Mouse (Mus musculus) stomach, embryonic 16.5 days (tissue): ENCODE results near the gene Shh. TPM values are rescaled to one million over a fixed set of nuclear protein-coding genes. Genes with fewer than 3 reads are reported as not detected.

ENCODE experiments used
- ATAC-seq: fragments of 200-750 bp; cut with Nextera tagmentation; 2 replicates; pipeline ENCODE4 v1.8.0; 2017; ENCODE audit warnings: moderate number of reproducible peaks, moderate TSS enrichment; ENCODE audit not compliant: insufficient read depth, low FRiP score
- H3K27ac ChIP-seq: fragments of 300-500 bp; sonication (generic); 2 replicates; pipeline ENCODE4 v1.5.1; 2014; ENCODE audit warnings: low read length
- H3K27me3 ChIP-seq: fragments of 300-500 bp; sonication (generic); 2 replicates; pipeline ENCODE4 v1.6.1; 2014; ENCODE audit warnings: low read length, control low read depth, mixed read lengths; ENCODE audit not compliant: control insufficient read depth, insufficient read depth
- H3K36me3 ChIP-seq: fragments of 300-500 bp; sonication (generic); 2 replicates; pipeline ENCODE4 v1.6.1; 2014; ENCODE audit warnings: low read length; ENCODE audit not compliant: control insufficient read depth, insufficient read depth
- H3K4me1 ChIP-seq: fragments of 300-500 bp; sonication (generic); 2 replicates; pipeline ENCODE4 v1.6.1; 2014; ENCODE audit warnings: low read length, control low read depth, mixed read lengths; ENCODE audit not compliant: control insufficient read depth, insufficient read depth
- H3K4me2 ChIP-seq: fragments of 300-500 bp; sonication (generic); 2 replicates; pipeline ENCODE4 v1.6.1; 2014; ENCODE audit warnings: low read depth, low read length, mixed read lengths
- H3K4me3 ChIP-seq: fragments of 300-500 bp; sonication (generic); replicated peaks from 2 replicates; pipeline ENCODE4 v1.5.1; 2014; ENCODE audit warnings: mild to moderate bottlenecking, low read length
- H3K9ac ChIP-seq: fragments of 300-500 bp; sonication (generic); 2 replicates; pipeline ENCODE4 v1.6.1; 2014; ENCODE audit warnings: low read length
- H3K9me3 ChIP-seq: fragments of 300-500 bp; sonication (generic); replicated peaks from 2 replicates; pipeline ENCODE4 v1.6.1; 2016; ENCODE audit warnings: low read length, control low read depth; ENCODE audit not compliant: control insufficient read depth
- WGBS: fragments of 180-500 bp; shearing (Covaris S2); extraction: QIAGEN DNeasy Blood & Tissue Kit; methylation state at CpG from one replicate; pipeline ENCODE4 v1.1.7; 2014; 5-methylcytosine and 5-hydroxymethylcytosine counted together
- polyA plus RNA-seq: library from polyadenylated mRNA; unstranded; fragments of >200 nt; fragmentation: Nextera tagmentation; extraction: Ambion mirVana; gene quantifications from 2 replicates; pipeline ENCODE4 v1.2.1, GENCODE M21; 2015

Gene Shh
- 3.4 and 4.1 TPM in 2 replicates for polyA plus RNA-seq

DNA sequence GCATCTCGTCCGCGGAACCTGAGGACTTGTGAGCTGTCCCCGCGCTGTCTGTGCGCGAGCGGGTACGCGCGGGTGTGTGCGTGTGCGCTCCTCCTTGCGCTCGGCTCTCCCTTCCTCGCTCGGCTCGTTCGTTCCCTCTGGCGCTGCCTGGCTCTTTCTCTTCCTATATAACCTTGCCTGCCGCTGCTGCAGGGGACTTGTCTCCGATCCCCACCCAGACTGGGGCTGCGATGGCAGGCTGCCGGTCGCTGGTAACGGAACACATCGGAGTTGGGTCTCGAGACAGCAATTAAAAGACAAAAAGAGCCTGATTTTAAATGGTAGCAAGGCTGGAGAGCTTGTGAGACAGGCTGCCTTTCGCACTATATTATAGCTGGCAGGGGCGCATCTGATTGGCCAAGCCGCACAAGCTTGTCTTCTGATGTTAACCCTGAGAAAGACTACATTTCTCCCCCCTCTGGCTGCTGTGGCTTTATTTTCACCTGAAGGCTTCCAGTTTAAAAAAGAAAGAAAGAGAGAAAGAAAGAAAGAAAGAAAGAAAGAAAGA, at the start of gene Shh:
TSS of gene Shh (minus strand) at position 497 of the 547 bp plus-strand sequence.
- Histone ChIP-seq H3K36me3 (no peaks in the 10 kb centered on the region), H3K27ac (peak within 1 kb of the TSS; percentile 88), H3K4me3 (peak within 1 kb of the TSS; percentile 57), H3K4me2 (peak within 1 kb of the TSS; percentile 66), H3K9ac (peak within 1 kb of the TSS; percentile 77), H3K27me3 (peaks cover 65% of the 10 kb centered on the region), H3K9me3 (no peaks in the 10 kb centered on the region), H3K4me1 (peaks cover 5% of the 10 kb centered on the region)
- ATAC-seq, result no peak
- WGBS, result under 1% methylated on average over 31 of the region's 31 CpGs

- no peaks in the 10 kb centered on the region for H3K9me3 ChIP-seq
- 0 out of 2 replicates have a peak, but pooled peaks cover 11% of the 10 kb centered on the region for H3K4me1 ChIP-seq
- WGBS, result 35% methylated on average over 4 of the region's 4 CpGs
- peak overlapping the region; percentile 86 for H3K27ac ChIP-seq
- H3K27me3 ChIP-seq, result no peaks in the 10 kb centered on the region
- no peak overlapping the region; the same call in 1 of the 2 replicates for H3K4me3 ChIP-seq
- peak; percentile 95 for ATAC-seq
- peak overlapping the region; percentile 56; the same call in 1 of the 2 replicates for H3K9ac ChIP-seq
- H3K4me2 ChIP-seq, result peak overlapping the region; percentile 39; the same call in 1 of the 2 replicates
- H3K36me3 ChIP-seq, result no peaks in the 10 kb centered on the region
Measured at GRCm38 (mm10) chr5:28500792-28501439, 33.9 kb upstream of the Shh start.

GRCm38 (mm10) chr5:28498846-28499245, 31.8 kb upstream of the Shh start:
- Histone ChIP-seq H3K4me2 (no peak overlapping the region), H3K4me3 (no peak overlapping the region), H3K9ac (no peak overlapping the region), H3K27me3 (no peaks in the 10 kb centered on the region), H3K4me1 (0 out of 2 replicates have a peak, but pooled peaks cover 17% of the 10 kb centered on the region), H3K36me3 (no peaks in the 10 kb centered on the region), H3K9me3 (no peaks in the 10 kb centered on the region), H3K27ac (no peak overlapping the region)
- 88% methylated on average over 4 of the region's 4 CpGs for WGBS
- no peak for ATAC-seq

GRCm38 (mm10) chr5:28495712-28496650, 28.9 kb upstream of the Shh start:
- 63% methylated on average over 3 of the region's 3 CpGs for WGBS
- Histone ChIP-seq H3K4me3 (no peak overlapping the region), H3K9ac (peak overlapping the region; percentile 19; the same call in 1 of the 2 replicates), H3K4me2 (no peak overlapping the region), H3K27ac (peak overlapping the region; percentile 92), H3K9me3 (no peaks in the 10 kb centered on the region), H3K4me1 (0 out of 2 replicates have a peak, but pooled peaks cover 17% of the 10 kb centered on the region), H3K27me3 (no peaks in the 10 kb centered on the region), H3K36me3 (no peaks in the 10 kb centered on the region)
- peak; percentile 81 for ATAC-seq

- H3K9me3 ChIP-seq, result no peaks in the 10 kb centered on the region
- no peak for ATAC-seq
- H3K9ac ChIP-seq, result no peak overlapping the region
- no peaks in the 10 kb centered on the region for H3K36me3 ChIP-seq
- no peak overlapping the region for H3K4me2 ChIP-seq
- WGBS, result 60% methylated on average over 3 of the region's 3 CpGs
- H3K27me3 ChIP-seq, result no peaks in the 10 kb centered on the region
- H3K4me1 ChIP-seq, result 0 out of 2 replicates have a peak, but pooled peaks cover 10% of the 10 kb centered on the region
- no peak overlapping the region for H3K27ac ChIP-seq
- no peak overlapping the region for H3K4me3 ChIP-seq
Measured at GRCm38 (mm10) chr5:28493550-28493949, 26.5 kb upstream of the Shh start.

DNA sequence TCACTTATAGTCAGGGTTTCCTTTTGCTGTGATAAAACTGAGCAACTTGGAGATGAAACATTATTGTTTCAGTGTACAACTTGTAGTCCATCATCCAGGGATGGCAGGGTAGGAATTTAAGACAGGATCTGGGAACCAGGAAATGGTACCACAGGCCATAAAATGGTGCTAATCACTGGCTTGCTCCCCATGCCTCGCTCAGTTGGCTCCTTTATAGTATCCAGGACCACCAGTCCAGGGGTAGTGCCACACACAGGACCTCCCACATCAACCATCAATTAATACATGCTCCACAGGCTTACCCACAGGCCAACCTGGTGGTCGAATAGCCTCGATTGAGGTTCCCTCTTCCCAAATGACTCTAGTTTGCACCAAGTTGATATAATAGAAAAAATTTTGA, 15.9 kb upstream of the Shh start:
- 79% methylated on average over 3 of the region's 3 CpGs for WGBS
- H3K4me2 ChIP-seq, result no peak overlapping the region

GRCm38 (mm10) chr5:28481730-28482129, 14.7 kb upstream of the Shh start:
- no peaks in the 10 kb centered on the region for H3K9me3 ChIP-seq
- 69% methylated on average over 2 of the region's 2 CpGs for WGBS
- no peak for ATAC-seq
- no peaks in the 10 kb centered on the region for H3K36me3 ChIP-seq
- H3K27me3 ChIP-seq, result no peaks in the 10 kb centered on the region
- no peaks in the 10 kb centered on the region for H3K4me1 ChIP-seq
- H3K9ac ChIP-seq, result no peak overlapping the region
- H3K4me2 ChIP-seq, result no peak overlapping the region
- no peak overlapping the region for H3K4me3 ChIP-seq
- no peak overlapping the region for H3K27ac ChIP-seq

More for the DNA sequence above, 15.9 kb upstream of the Shh start:
- H3K27me3 ChIP-seq, result no peaks in the 10 kb centered on the region
- no peak overlapping the region for H3K27ac ChIP-seq
- no peak overlapping the region for H3K4me3 ChIP-seq
- ATAC-seq, result no peak
- no peak overlapping the region for H3K9ac ChIP-seq
- no peaks in the 10 kb centered on the region for H3K36me3 ChIP-seq
- no peaks in the 10 kb centered on the region for H3K9me3 ChIP-seq
- H3K4me1 ChIP-seq, result no peaks in the 10 kb centered on the region

DNA sequence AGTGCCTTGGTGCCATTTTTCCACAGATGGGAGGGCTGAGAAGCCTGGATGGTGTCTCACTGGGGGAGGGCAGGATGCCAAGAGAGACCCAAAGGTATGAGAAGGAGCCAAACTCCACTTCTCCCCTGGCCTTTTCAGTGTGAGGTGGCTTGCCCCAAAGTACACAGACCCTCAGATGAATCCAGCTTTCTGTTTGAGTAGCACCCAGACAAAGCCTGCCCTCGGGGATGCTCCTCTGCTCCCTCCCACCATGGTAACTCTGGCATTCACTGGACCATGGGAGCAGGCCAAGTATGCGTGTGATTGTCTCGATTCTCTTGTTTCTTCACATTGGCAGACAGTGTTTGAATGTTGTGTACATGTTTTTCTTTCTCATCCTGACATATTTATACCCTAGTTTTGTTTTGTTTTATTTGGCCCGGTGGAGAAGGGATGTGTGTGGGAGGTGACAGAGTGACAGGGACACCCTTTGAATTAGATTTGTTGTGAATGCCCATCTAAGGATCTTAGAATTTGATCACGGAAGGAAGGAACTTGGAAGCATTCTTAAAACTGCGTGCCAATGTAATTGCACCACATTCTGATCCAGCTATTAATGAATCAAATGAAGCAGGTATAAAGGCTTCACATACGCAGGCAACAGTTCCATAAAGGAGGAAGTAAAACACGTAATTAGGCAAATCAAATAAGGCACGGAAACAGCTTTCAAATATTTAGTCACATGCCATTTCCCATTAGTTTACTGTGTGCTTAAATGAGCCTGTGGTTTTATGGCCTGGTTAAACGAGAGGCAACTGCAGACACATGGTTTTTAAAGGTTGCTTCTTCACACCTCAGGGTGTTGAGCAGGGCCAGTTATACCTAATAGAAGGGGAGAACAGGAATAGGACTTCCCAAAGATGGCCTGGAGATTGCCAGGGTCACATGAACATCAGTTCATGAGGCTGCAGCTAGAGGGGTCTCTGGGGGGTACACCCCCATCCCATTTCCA, 9.6 kb upstream of the Shh start:
- H3K27me3 ChIP-seq, result no peaks in the 10 kb centered on the region
- H3K4me3 ChIP-seq, result no peak overlapping the region
- no peak overlapping the region for H3K9ac ChIP-seq
- no peaks in the 10 kb centered on the region for H3K36me3 ChIP-seq
- H3K4me1 ChIP-seq, result no peaks in the 10 kb centered on the region
- H3K4me2 ChIP-seq, result no peak overlapping the region
- H3K9me3 ChIP-seq, result no peaks in the 10 kb centered on the region
- peak overlapping the region; percentile 11; the same call in 1 of the 2 replicates for H3K27ac ChIP-seq
- peak; percentile 14; the same call in 1 of the 2 replicates for ATAC-seq
- 64% methylated on average over 10 of the region's 10 CpGs for WGBS
